Mouse (Mus musculus) spleen, adult 2 months (tissue): ENCODE measurements at regions not wholly inside any gene's neighbourhood (a gene's known extent, or its start where the extent isn't known, plus 50 kb on each side); places are given as distances from the start of the nearest gene placed in this dataset.

Experiments
- CTCF ChIP-seq: fragments of 200-500 bp; IDR thresholded peaks from 2 replicates; pipeline ENCODE4 v1.5.1; 2011; ENCODE audit warnings: mild to moderate bottlenecking, inconsistent platforms; ENCODE audit not compliant: insufficient read depth, insufficient read length, insufficient replicate concordance; ENCODE audit errors: extremely low read depth
- POLR2A ChIP-seq: fragments of 200-500 bp; IDR thresholded peaks from 2 replicates; pipeline ENCODE4 v1.6.1; 2011; ENCODE audit warnings: low read depth, low read length, inconsistent platforms

GRCm38 (mm10) chr10:44640620-44641019, 112.3 kb upstream of the Prdm1 start:
- TF ChIP-seq CTCF = no peak
- TF ChIP-seq POLR2A = no peak
